Mouse (Mus musculus): ENCODE measurements around the gene Ercc5.

Ercc5 gene

DNA sequence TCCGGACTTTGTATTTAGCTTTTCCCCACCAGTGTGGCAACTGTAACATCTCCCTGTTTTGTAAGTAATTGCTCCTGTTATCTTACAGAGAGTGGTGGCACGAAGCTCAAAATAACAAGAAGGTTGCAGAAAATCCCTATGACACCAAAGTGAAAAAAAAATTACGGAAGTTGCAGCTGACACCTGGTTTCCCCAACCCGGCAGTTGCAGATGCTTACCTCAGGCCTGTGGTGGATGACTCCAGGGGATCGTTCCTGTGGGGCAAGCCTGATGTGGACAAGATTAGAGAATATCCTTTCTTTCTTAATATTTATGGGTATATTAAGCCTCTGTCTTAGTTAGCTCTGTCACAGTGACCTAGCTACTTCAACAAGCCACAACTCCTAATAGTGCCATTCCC, 30.5 kb downstream of the Ercc5 start:
- no peak for DNase-seq

DNA sequence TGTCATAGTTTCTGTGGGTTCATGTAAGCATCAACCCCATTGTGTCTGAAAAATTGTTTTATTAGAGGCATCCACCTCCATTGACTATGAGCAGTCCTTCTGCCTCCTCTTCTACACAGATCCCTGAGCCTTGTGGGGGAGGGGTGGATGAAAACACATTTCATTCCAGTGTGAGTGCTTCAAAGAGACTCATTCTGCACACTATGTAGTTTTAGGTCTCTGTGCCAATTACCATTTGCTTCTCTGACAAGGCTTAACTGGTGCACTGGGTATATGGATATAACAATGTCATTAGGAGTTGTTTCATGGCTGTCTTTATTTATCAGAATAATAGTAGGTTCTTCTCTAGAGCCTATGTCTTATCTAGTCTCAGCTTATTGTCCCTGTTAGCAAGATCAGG, 38.9 kb downstream of the Ercc5 start:
- peak; percentile 28 for DNase-seq

DNA sequence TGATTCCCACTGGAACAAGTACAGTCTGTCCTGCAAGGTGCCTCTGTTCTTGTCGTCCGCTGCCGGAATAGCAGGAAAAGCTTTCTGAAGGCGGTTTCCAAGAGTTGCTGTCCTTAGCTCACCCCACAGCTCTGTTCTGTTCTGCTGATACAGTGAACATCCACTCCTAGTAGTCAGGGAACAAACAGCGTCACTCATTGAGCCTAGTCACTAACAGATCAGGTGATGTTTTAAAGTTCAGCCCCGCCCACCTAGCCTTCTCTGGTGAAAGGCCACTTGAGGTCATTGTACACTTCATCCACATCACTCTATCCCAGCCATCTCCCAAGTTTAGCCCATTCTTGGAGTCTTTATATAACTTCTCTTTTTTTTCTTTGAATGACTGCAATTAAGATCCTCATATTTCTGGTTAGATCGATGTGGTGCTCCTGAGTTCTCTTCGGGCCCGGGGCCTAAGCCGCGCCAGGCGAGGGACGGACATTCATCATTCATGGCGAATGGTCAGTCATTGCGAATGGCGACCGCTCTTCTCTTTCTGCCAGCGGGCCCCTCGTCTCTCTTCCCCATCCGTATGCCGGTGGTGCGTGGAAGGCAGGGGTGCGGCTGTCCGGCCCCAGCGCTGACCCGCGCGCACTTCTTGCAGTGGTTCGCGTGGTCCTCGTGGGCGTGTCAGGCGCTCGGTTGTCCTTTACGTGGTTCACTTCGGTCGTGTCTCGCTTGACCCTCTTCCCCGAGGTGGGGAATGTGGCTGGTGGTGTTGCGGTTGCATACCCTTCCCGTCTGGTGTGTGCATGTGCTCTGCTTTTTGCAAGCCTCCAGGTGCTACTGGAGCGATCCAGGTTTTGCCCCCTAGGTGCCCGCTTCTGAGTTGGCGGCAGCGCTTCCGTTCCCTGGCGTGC, 51.0 kb downstream of the Ercc5 start:
- DNase-seq, result peak; percentile 67

DNA sequence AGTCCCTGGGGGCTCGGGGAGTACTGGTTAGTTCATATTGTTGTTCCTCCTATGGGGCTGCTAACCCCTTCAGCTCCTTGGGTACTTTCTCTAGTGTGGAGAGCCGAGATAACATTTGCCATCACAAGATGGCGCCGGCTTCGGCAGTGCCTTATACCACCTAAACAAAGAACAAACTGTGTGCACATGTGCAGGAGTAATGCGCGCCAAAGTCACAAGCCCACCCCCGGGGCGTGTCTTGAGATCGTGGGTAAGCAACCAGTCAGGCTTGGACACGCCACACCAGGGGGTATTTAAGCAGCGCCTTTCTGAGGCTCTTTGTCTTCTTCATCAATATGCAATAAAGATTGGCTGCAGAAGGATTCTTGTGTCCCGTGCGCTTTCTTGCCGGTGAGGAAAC, 55.3 kb downstream of the Ercc5 start:
- no peak for DNase-seq

DNA sequence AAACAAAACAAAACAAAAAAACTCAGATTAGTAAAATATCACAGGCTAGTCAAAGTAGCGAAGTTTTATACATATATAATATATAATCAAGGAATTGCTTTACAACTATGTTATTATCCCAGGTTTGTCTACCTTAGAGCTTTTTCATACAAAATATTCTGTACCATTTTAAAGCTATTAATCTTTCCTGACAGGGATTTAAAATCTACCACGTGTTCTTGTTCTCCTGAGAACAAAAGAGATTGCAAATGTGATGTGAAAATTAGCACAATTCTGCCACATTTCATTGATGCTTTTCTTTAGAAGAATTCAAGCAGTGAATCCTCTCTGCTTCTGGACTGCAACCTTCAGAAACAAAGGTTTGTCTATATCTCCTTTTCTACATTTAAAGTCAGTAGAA, 66.9 kb downstream of the Ercc5 start:
- DNase-seq, result no peak

DNA sequence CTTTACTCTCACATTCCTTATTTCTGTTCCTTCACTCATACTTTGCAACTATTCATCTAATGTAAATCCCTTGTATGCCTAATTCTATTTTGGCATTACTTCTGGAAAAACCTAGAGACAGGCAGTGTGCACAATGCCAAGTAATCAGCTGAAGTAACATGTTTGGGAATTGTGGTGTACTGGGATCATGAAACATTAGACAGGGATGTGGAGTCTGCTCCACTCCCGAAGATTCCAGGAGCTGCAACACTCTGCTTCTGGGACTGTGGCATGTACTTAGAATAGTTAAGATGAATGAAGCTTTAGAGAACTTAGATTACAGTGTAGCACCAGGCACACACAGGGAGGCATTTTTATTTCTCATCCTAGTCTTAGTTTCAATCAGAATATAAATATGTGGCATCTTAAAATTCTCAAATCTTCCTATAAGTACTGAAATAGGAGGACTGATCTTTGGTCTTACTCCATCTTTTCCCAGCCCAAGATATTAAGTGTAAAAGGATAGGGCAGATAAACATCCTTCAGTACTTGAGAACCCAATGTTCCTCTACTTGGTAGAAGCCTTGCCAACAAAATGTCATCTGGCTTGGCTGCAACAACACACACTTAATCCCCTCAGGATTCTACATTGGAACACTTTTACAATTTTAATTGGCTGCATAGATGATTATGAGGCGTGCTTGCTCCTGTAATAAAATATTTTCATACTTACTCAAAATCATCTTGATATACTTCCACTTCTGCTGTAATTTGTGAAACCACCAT, 69.0 kb downstream of the Ercc5 start:
- no peak for DNase-seq

DNA sequence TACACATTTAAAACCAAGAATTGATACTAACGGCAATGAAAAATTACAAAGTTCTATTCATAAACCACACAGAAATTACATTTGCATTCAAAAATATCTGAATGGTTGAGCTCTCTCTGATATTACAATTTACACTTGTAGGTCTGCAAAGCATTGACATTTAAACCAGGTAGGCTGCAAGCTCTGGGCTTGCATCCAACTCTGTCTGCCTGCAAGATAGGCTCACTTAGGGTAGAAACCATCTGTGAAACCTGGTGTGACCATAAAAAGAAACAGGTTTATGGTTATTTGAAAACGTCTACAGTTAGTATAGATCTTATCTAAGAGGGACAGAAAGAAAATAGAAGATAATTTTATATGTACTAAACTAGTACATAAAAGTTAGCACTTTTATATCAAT, 69.6 kb downstream of the Ercc5 start:
- DNase-seq, result peak; percentile 37

DNA sequence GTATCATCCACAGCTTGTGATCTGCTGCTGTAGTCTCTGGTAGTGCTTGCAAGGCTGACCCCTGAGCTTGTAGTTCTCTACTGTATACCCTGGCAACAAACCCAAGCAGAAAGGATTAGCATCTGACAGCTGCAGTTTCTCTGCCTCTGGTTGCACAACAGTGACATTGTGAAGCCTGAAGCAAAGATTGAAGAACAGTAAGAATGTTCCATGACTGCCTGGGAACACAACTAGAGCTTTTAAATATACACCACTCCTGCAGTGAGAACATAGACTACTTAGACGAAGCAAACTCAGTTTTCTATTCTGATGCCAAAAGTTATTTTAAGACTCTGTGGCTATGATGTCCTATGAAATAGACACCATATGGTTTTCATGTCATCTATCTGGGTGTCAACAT, 71.3 kb downstream of the Ercc5 start, which contains the start of gene Mettl21e:
Mettl21e (minus strand) TSS at position 86 of the 400 bp plus-strand sequence.
- peak; percentile 19 for DNase-seq

DNA sequence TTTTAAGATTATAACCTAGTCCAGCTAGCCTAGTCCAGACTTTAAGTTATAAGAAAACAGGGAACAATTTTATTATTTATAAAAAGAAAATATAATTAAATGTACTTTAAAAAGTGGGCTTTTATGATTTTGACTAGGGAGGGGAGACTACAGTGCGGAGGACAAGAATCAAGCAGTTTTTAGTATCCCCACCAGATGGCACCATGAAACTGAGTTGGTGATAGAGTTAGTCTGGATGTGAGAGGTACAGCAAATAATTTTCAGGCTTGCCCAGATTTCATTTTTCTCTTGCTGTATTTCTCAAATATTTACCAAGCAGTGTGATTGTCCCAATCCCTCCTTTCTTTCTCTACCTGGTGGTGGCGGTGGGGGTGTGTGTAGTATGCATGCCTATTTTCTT, 81.5 kb downstream of the Ercc5 start:
- DNase-seq, result peak; percentile 44

Data from right cerebral cortex, adult 18-20 months (tissue).